Mouse (Mus musculus) mouse embryonic stem cell (cell line): ENCODE measurements around the gene Tdrkh.

Experiments used
- in situ Hi-C, 2 experiments: fragments of 300-500 bp; cut with MboI; formaldehyde crosslinking; loops; 1 replicate in 1 of 2; 3 replicates in 1 of 2; pipeline ENCODE4 v1.14.3; 2019 to 2020; ENCODE audit warnings: low sequenced_read_pairs in 2 of 2, low pct_unique_long_range_greater_than_20kb in 1 of 2, mixed read lengths in 1 of 2; ENCODE audit not compliant: unreplicated experiment in 1 of 2

Gene Tdrkh

GRCm38 (mm10) chr3:94441182-94441581 is 28.1 kb downstream of the Tdrkh start:
- in situ Hi-C loops: no loop called here

GRCm38 (mm10) chr3:94442951-94443596 is 30.0 kb downstream of the Tdrkh start, which contains the start of gene Mrpl9:
Gene Mrpl9 (plus strand): TSS chr3:94443318.
- in situ Hi-C loops: no loop called here

GRCm38 (mm10) chr3:94443597-94443964 is 30.5 kb downstream of the Tdrkh start, which contains the start of gene Oaz3:
Gene Oaz3 (minus strand): TSS chr3:94443915.
- in situ Hi-C loops: no loop called here

- in situ Hi-C loops: no loop called here
Observed at GRCm38 (mm10) chr3:94449377-94449776, 36.3 kb downstream of the Tdrkh start.

- in situ Hi-C loops: loop anchor here (5.0 to 10.0 kb wide), 4 partner anchors 41 to 138 kb away; no protein-coding TSS in a partner anchor
Observed at GRCm38 (mm10) chr3:94456529-94457000, 43.5 kb downstream of the Tdrkh start.

- in situ Hi-C loops: loop anchor here (5.0 to 10.0 kb wide), 4 partner anchors 40 to 138 kb away; no protein-coding TSS in a partner anchor
Observed at GRCm38 (mm10) chr3:94457055-94457454, 44.0 kb downstream of the Tdrkh start.

- in situ Hi-C loops: loop anchor here (5.0 to 10.0 kb wide), 4 partner anchors 37 to 135 kb away; no protein-coding TSS in a partner anchor
Observed at GRCm38 (mm10) chr3:94459834-94460233, 46.8 kb downstream of the Tdrkh start.

GRCm38 (mm10) chr3:94463926-94464578 is 51.0 kb downstream of the Tdrkh start:
- in situ Hi-C loops: no loop called here

GRCm38 (mm10) chr3:94465632-94466430 is 52.8 kb downstream of the Tdrkh start:
- in situ Hi-C loops: no loop called here

GRCm38 (mm10) chr3:94468931-94469330 is 55.9 kb downstream of the Tdrkh start:
- in situ Hi-C loops: no loop called here

- in situ Hi-C loops: no loop called here
Observed at GRCm38 (mm10) chr3:94472447-94473114, 59.5 kb downstream of the Tdrkh start.

- in situ Hi-C loops: no loop called here
Observed at GRCm38 (mm10) chr3:94473115-94473505, 60.0 kb downstream of the Tdrkh start.

GRCm38 (mm10) chr3:94473567-94474232 is 60.6 kb downstream of the Tdrkh start:
- in situ Hi-C loops: no loop called here

GRCm38 (mm10) chr3:94476301-94477035 is 63.4 kb downstream of the Tdrkh start:
- in situ Hi-C loops: no loop called here

GRCm38 (mm10) chr3:94477444-94477843 is 64.4 kb downstream of the Tdrkh start:
- in situ Hi-C loops: no loop called here

GRCm38 (mm10) chr3:94477981-94478422 is 64.9 kb downstream of the Tdrkh start, which contains the start of gene Celf3:
Gene Celf3 (plus strand): TSS chr3:94478295.
- in situ Hi-C loops: no loop called here

GRCm38 (mm10) chr3:94478591-94479169 is 65.6 kb downstream of the Tdrkh start:
- in situ Hi-C loops: no loop called here
